Mouse (Mus musculus) embryonic facial prominence, embryonic 12.5 days (tissue): ENCODE measurements around the gene Kncn. TPM values are rescaled to one million over a fixed set of nuclear protein-coding genes. Genes with fewer than 3 reads are reported as not detected.

Source experiments
- ATAC-seq: fragments of 200-750 bp; cut with Nextera tagmentation; 2 replicates; pipeline ENCODE4 v1.8.0; 2017; ENCODE audit not compliant: insufficient number of reproducible peaks, insufficient read depth, low FRiP score, low TSS enrichment
- H3K27ac ChIP-seq: fragments of 300-500 bp; sonication (generic); 2 replicates; pipeline ENCODE4 v1.5.1; 2016; ENCODE audit warnings: mild to moderate bottlenecking
- H3K27me3 ChIP-seq: fragments of 300-500 bp; sonication (generic); 2 replicates; pipeline ENCODE4 v1.6.1; 2016; ENCODE audit warnings: mild to moderate bottlenecking, moderate library complexity
- H3K36me3 ChIP-seq: fragments of 300-500 bp; sonication (generic); 2 replicates; pipeline ENCODE4 v1.6.1; 2016; ENCODE audit warnings: mild to moderate bottlenecking
- H3K4me1 ChIP-seq: fragments of 300-500 bp; sonication (generic); 2 replicates; pipeline ENCODE4 v1.6.1; 2016
- H3K4me2 ChIP-seq: fragments of 300-500 bp; sonication (generic); replicated peaks from 2 replicates; pipeline ENCODE4 v1.6.1; 2016; ENCODE audit warnings: mild to moderate bottlenecking, moderate library complexity
- H3K4me3 ChIP-seq: fragments of 300-500 bp; sonication (generic); 2 replicates; pipeline ENCODE4 v1.5.1; 2016; ENCODE audit warnings: mild to moderate bottlenecking
- H3K9ac ChIP-seq: fragments of 300-500 bp; sonication (generic); 2 replicates; pipeline ENCODE4 v1.6.1; 2016; ENCODE audit warnings: mild to moderate bottlenecking, moderate library complexity
- H3K9me3 ChIP-seq: fragments of 300-500 bp; sonication (generic); 2 replicates; pipeline ENCODE4 v1.6.1; 2016; ENCODE audit warnings: mild to moderate bottlenecking, moderate library complexity
- WGBS: fragments of 180-500 bp; shearing (Covaris S2); methylation state at CpG from one replicate; pipeline ENCODE4 v1.1.7; 2016; 5-methylcytosine and 5-hydroxymethylcytosine counted together
- polyA plus RNA-seq: library from polyadenylated mRNA; unstranded; fragments of >200 nt; fragmentation: Nextera tagmentation; extraction: Ambion mirVana; gene quantifications from 2 replicates; pipeline ENCODE4 v1.2.1, GENCODE M21; 2016

Kncn gene
- polyA plus RNA-seq, 1 experiment from 2014 or later = not detected

- no peak overlapping the region for H3K9ac ChIP-seq
- no peak overlapping the region for H3K27ac ChIP-seq
- 53% methylated on average over 2 of the region's 2 CpGs for WGBS
- no peak for ATAC-seq
- no peak overlapping the region for H3K4me2 ChIP-seq
- H3K9me3 ChIP-seq = no peaks in the 10 kb centered on the region
- H3K27me3 ChIP-seq = no peaks in the 10 kb centered on the region
- peaks cover 16% of the 10 kb centered on the region for H3K36me3 ChIP-seq
- H3K4me3 ChIP-seq = no peak overlapping the region
- peaks cover 6% of the 10 kb centered on the region; the same call in 1 of the 2 replicates for H3K4me1 ChIP-seq
These were observed 33.6 kb upstream of the Kncn start for GRCm38 (mm10) chr4:115850631-115851030.

GRCm38 (mm10) chr4:115851569-115851968 lies 32.6 kb upstream of the Kncn start:
- Histone ChIP-seq H3K9me3 (no peaks in the 10 kb centered on the region), H3K4me1 (peaks cover 6% of the 10 kb centered on the region; the same call in 1 of the 2 replicates), H3K27me3 (no peaks in the 10 kb centered on the region), H3K36me3 (peaks cover 16% of the 10 kb centered on the region), H3K9ac (no peak overlapping the region), H3K4me2 (no peak overlapping the region), H3K27ac (no peak overlapping the region), H3K4me3 (no peak overlapping the region)
- WGBS = 81% methylated on average over 6 of the region's 6 CpGs
- no peak for ATAC-seq

- peaks cover 6% of the 10 kb centered on the region; the same call in 1 of the 2 replicates for H3K4me1 ChIP-seq
- no peak for ATAC-seq
- WGBS = 45% methylated on average over 6 of the region's 6 CpGs
- H3K27ac ChIP-seq = no peak overlapping the region
- H3K4me3 ChIP-seq = no peak overlapping the region
- H3K9ac ChIP-seq = no peak overlapping the region
- no peaks in the 10 kb centered on the region for H3K9me3 ChIP-seq
- peaks cover 30% of the 10 kb centered on the region for H3K36me3 ChIP-seq
- H3K4me2 ChIP-seq = no peak overlapping the region
- no peaks in the 10 kb centered on the region for H3K27me3 ChIP-seq
These were observed 29.1 kb upstream of the Kncn start for GRCm38 (mm10) chr4:115855100-115855499.

- no peaks in the 10 kb centered on the region for H3K27me3 ChIP-seq
- H3K4me1 ChIP-seq = peaks cover 6% of the 10 kb centered on the region; the same call in 1 of the 2 replicates
- no peak for ATAC-seq
- H3K9me3 ChIP-seq = no peaks in the 10 kb centered on the region
- WGBS = 71% methylated on average over 4 of the region's 4 CpGs
- H3K36me3 ChIP-seq = peaks cover 34% of the 10 kb centered on the region; the same call in 1 of the 2 replicates
- H3K4me3 ChIP-seq = no peak overlapping the region
- no peak overlapping the region for H3K4me2 ChIP-seq
- H3K9ac ChIP-seq = no peak overlapping the region
- no peak overlapping the region for H3K27ac ChIP-seq
These were observed 28.6 kb upstream of the Kncn start for GRCm38 (mm10) chr4:115855609-115856008.

- H3K4me2 ChIP-seq = no peak overlapping the region
- no peak overlapping the region for H3K4me3 ChIP-seq
- H3K9ac ChIP-seq = no peak overlapping the region
- no peaks in the 10 kb centered on the region for H3K9me3 ChIP-seq
- H3K27ac ChIP-seq = no peak overlapping the region
- peaks cover 37% of the 10 kb centered on the region; the same call in 1 of the 2 replicates for H3K36me3 ChIP-seq
- 73% methylated on average over 4 of the region's 4 CpGs for WGBS
- H3K27me3 ChIP-seq = no peaks in the 10 kb centered on the region
- peaks cover 6% of the 10 kb centered on the region; the same call in 1 of the 2 replicates for H3K4me1 ChIP-seq
- ATAC-seq = no peak
These were observed 27.9 kb upstream of the Kncn start for GRCm38 (mm10) chr4:115856282-115856681.

GRCm38 (mm10) chr4:115857293-115857883 lies 26.8 kb upstream of the Kncn start:
- H3K27ac ChIP-seq = no peak overlapping the region
- peaks cover 6% of the 10 kb centered on the region; the same call in 1 of the 2 replicates for H3K4me1 ChIP-seq
- H3K9me3 ChIP-seq = no peaks in the 10 kb centered on the region
- no peak overlapping the region for H3K4me3 ChIP-seq
- no peak overlapping the region for H3K9ac ChIP-seq
- 86% methylated on average over 9 of the region's 9 CpGs for WGBS
- no peak for ATAC-seq
- no peak overlapping the region for H3K4me2 ChIP-seq
- H3K27me3 ChIP-seq = no peaks in the 10 kb centered on the region
- peaks cover 29% of the 10 kb centered on the region; the same call in 1 of the 2 replicates for H3K36me3 ChIP-seq

- Histone ChIP-seq H3K4me1 (peaks cover 5% of the 10 kb centered on the region; the same call in 1 of the 2 replicates), H3K4me3 (no peak overlapping the region), H3K9ac (no peak overlapping the region), H3K27me3 (no peaks in the 10 kb centered on the region), H3K9me3 (no peaks in the 10 kb centered on the region), H3K27ac (no peak overlapping the region), H3K4me2 (no peak overlapping the region), H3K36me3 (peaks cover 19% of the 10 kb centered on the region)
- WGBS = 59% methylated on average over 7 of the region's 7 CpGs
- ATAC-seq = no peak
These were observed 20.8 kb upstream of the Kncn start for GRCm38 (mm10) chr4:115863352-115863751.

GRCm38 (mm10) chr4:115863880-115864279 lies 20.3 kb upstream of the Kncn start:
- H3K27ac ChIP-seq = no peak overlapping the region
- H3K4me1 ChIP-seq = peaks cover 5% of the 10 kb centered on the region; the same call in 1 of the 2 replicates
- no peak for ATAC-seq
- H3K9me3 ChIP-seq = no peaks in the 10 kb centered on the region
- no peak overlapping the region for H3K9ac ChIP-seq
- H3K27me3 ChIP-seq = no peaks in the 10 kb centered on the region
- WGBS = 39% methylated on average over 10 of the region's 10 CpGs
- H3K36me3 ChIP-seq = peaks cover 19% of the 10 kb centered on the region
- no peak overlapping the region for H3K4me2 ChIP-seq
- H3K4me3 ChIP-seq = no peak overlapping the region

GRCm38 (mm10) chr4:115869512-115870210 lies 14.5 kb upstream of the Kncn start:
- Histone ChIP-seq H3K4me2 (no peak overlapping the region), H3K27ac (no peak overlapping the region), H3K36me3 (peaks cover 25% of the 10 kb centered on the region; the same call in 1 of the 2 replicates), H3K9ac (no peak overlapping the region), H3K9me3 (no peaks in the 10 kb centered on the region), H3K27me3 (no peaks in the 10 kb centered on the region), H3K4me3 (no peak overlapping the region), H3K4me1 (peaks cover 7% of the 10 kb centered on the region)
- ATAC-seq = no peak
- WGBS = 23% methylated on average over 16 of the region's 16 CpGs

GRCm38 (mm10) chr4:115873231-115873630 lies 11.0 kb upstream of the Kncn start:
- ATAC-seq = no peak
- Histone ChIP-seq H3K9ac (no peak overlapping the region), H3K27ac (no peak overlapping the region)

GRCm38 (mm10) chr4:115878216-115878678 lies 6.0 kb upstream of the Kncn start:
- no peaks in the 10 kb centered on the region for H3K27me3 ChIP-seq
- H3K9me3 ChIP-seq = no peaks in the 10 kb centered on the region
- H3K4me3 ChIP-seq = no peak overlapping the region
- peaks cover 20% of the 10 kb centered on the region; the same call in 1 of the 2 replicates for H3K36me3 ChIP-seq
- H3K4me1 ChIP-seq = peaks cover 12% of the 10 kb centered on the region
- no peak overlapping the region; the same call in 1 of the 2 replicates for H3K4me2 ChIP-seq
- no peak overlapping the region for H3K9ac ChIP-seq
- H3K27ac ChIP-seq = no peak overlapping the region
- ATAC-seq = no peak
- 4% methylated on average over 11 of the region's 11 CpGs for WGBS

More at GRCm38 (mm10) chr4:115873231-115873630, 11.0 kb upstream of the Kncn start:
- Histone ChIP-seq H3K27me3 (no peaks in the 10 kb centered on the region), H3K4me3 (no peak overlapping the region), H3K4me1 (peaks cover 16% of the 10 kb centered on the region), H3K9me3 (no peaks in the 10 kb centered on the region), H3K36me3 (peaks cover 29% of the 10 kb centered on the region; the same call in 1 of the 2 replicates), H3K4me2 (no peak overlapping the region)
- 72% methylated on average over 3 of the region's 3 CpGs for WGBS

GRCm38 (mm10) chr4:115878828-115879227 lies 5.4 kb upstream of the Kncn start:
- H3K9ac ChIP-seq = no peak overlapping the region
- no peaks in the 10 kb centered on the region for H3K9me3 ChIP-seq
- no peak overlapping the region for H3K4me2 ChIP-seq
- WGBS = 41% methylated on average over 9 of the region's 9 CpGs
- H3K4me1 ChIP-seq = peaks cover 12% of the 10 kb centered on the region
- no peaks in the 10 kb centered on the region for H3K27me3 ChIP-seq
- H3K4me3 ChIP-seq = no peak overlapping the region
- peaks cover 16% of the 10 kb centered on the region; the same call in 1 of the 2 replicates for H3K36me3 ChIP-seq
- H3K27ac ChIP-seq = no peak overlapping the region
- ATAC-seq = no peak
